Mouse (Mus musculus): ENCODE data around the gene Scaf4.
"Not testable (repeated sequence)": the region's sequence is repeated elsewhere in the genome, so short reads cannot be mapped to it uniquely, and the experiment has no call there.

The Scaf4 gene

DNA sequence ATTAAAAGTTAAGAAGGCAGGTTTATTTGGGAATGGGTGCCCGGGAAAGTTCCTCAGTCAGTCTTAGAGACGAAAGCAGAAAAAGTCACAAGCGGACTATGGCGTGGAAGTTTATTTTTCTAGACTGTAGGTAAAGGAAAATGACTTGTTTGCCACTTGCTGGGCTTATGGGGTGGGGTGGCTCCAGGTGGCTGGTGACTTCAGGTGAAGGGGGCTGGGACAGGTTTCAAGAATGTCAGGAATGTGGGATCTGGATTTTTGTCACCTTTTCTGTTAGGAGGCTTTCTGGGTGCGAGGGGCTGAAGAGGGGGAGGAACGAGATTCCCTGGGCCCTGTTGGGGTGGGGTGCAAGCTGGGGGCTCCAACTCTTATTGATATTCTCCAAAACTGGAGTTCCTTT, 7.4 kb upstream of the Scaf4 start:
- no peak for DNase-seq (ENCODE audit: low spot score in 2 of 2)

- DNase-seq (ENCODE audit: low spot score in 2 of 2): no peak
Measured at GRCm38 (mm10) chr16:90290962-90291361, 6.7 kb upstream of the Scaf4 start.

GRCm38 (mm10) chr16:90284916-90285315, 613 bp upstream of the Scaf4 start:
- peak in 1 of 2 experiments; percentile 17 for DNase-seq (ENCODE audit: low spot score in 2 of 2)

GRCm38 (mm10) chr16:90283266-90283904, 918 bp downstream of the Scaf4 start:
- peak in 1 of 2 experiments; percentile 42 for DNase-seq (ENCODE audit: low spot score in 2 of 2)

GRCm38 (mm10) chr16:90282620-90283265, 1.6 kb downstream of the Scaf4 start:
- no peak for DNase-seq (ENCODE audit: low spot score in 2 of 2)

DNA sequence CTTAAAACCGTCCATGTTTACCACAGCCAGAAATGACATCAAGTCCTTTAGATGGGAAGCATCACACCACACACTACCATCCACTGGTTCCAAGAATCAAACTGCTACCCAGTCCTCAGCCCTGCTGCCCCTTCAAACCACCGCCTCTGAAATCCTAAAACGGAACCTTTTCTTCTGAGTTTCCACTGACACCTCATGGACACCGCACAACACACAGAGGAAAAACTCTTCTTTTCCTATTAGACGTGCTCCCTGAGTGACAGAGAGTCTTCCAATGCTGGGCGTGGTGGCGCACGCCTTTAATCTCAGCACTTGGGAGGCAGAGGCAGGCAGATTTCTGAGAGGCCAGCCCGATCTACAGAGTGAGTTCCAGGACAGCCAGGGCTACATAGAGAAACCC, 2.9 kb downstream of the Scaf4 start:
- no peak for DNase-seq (ENCODE audit: low spot score in 2 of 2)

GRCm38 (mm10) chr16:90280989-90281388, 3.3 kb downstream of the Scaf4 start:
- DNase-seq (ENCODE audit: low spot score in 2 of 2): no peak

DNA sequence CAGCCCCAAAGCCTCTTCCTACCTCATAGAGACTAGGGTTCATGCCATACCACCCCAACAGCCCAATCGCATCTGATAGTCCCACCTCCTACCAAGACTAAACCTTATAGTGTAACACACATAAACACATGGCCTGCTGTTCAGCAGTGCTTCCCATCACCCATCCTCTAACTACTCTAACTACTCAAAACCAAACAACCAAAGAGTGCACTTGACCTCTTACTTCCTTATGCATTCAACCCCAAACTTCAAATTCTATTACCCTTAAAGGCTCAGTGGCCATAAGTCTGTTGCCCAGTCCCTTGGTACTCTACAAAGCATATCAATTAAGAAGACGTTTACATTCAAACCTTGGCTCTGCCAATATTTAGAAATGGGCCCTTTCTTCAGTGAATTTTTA, 3.8 kb downstream of the Scaf4 start:
- DNase-seq (ENCODE audit: low spot score in 2 of 2): no peak

DNA sequence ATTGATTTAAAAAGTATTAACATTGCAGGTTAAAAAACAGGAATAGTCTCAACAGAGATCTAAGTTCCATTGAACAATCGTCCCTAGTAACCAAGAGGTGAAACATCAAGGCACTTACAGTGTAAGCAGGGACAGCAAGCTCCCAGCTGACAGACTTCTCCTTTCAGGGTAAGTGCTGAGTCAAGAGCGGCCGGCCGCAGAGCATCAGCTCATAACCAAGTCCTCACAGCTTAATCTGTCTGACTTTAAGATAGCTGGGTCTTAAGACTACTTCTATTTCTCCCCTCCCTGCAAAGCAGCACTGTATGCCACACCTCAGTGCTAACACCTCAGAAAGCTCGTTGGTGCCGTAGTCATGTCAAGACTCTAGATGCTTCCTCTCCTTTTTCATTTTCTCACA, 5.2 kb downstream of the Scaf4 start:
- DNase-seq (ENCODE audit: low spot score in 2 of 2): no peak

- DNase-seq (ENCODE audit: low spot score in 2 of 2): no peak
Measured at GRCm38 (mm10) chr16:90275521-90275920, 8.8 kb downstream of the Scaf4 start.

- DNase-seq (ENCODE audit: low spot score in 2 of 2): no peak
Measured at GRCm38 (mm10) chr16:90266581-90266980, 17.7 kb downstream of the Scaf4 start.

- no peak for DNase-seq (ENCODE audit: low spot score in 2 of 2)
Measured at GRCm38 (mm10) chr16:90265106-90265505, 19.2 kb downstream of the Scaf4 start.

DNA sequence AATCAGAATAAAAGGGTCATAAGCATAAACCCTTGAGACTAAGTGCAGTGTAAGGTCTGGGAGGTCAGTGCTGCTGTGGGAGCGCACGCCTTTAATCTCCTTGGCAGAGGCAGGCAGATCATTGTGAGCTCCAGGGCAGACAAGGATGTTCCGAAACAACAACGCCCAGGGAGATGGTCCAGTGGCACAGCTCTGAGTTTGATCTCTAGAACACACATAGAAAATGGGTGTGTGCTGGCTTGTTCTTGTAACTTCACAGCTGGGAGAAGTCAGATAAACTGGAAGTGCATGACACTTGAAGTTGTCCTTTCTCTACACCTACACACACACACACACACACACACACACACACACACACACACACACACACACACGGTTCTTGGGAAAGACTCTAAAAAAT, 20.3 kb downstream of the Scaf4 start:
- no peak for DNase-seq (ENCODE audit: low spot score in 2 of 2)

DNA sequence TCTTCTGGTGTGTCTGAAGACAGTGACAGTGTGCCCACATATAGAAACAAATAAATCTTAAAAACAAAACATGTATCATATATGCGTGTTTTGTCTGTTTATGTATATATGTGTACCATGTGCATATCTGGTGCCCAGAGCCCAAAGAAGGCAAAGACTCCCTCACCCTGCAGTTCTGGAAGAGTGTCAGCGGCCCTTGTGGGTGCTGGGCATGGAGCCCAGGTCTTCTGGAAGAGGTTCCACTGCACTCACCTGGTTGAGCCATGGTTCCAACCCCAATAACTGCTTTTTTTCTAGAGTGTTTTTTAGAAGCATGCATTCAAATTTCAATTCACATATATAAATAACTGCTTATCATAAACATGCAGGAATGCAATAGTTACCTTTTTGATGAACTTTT, 22.5 kb downstream of the Scaf4 start:
- DNase-seq (ENCODE audit: low spot score in 2 of 2): no peak

GRCm38 (mm10) chr16:90260097-90260496, 24.2 kb downstream of the Scaf4 start:
- no peak for DNase-seq (ENCODE audit: low spot score in 2 of 2)

GRCm38 (mm10) chr16:90259623-90260022, 24.7 kb downstream of the Scaf4 start:
- no peak for DNase-seq (ENCODE audit: low spot score in 2 of 2)

DNA sequence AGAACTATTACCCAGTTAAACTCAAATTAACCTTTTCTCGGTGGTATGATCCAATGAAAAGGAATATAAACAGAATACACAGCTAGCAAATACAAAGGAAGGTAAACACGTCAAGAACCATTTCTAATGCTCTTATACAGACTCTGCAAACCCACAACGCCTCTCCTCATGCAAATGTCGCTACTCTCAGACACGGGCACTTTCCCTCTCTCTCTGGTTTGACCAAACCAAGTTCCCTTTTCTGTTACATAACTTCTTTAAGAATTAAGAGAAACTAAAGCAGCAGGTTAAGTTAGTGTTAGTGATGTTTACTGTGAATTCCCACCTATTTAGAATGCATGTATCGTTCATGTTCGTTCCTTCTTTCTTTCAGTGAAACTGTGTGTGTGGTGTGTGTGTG, 25.4 kb downstream of the Scaf4 start:
- DNase-seq (ENCODE audit: low spot score in 2 of 2): no peak

GRCm38 (mm10) chr16:90252521-90252920, 31.8 kb downstream of the Scaf4 start:
- no peak for DNase-seq (ENCODE audit: low spot score in 2 of 2)

GRCm38 (mm10) chr16:90251256-90251655, 33.0 kb downstream of the Scaf4 start:
- not testable (repeated sequence) for DNase-seq (ENCODE audit: low spot score in 2 of 2)

- DNase-seq (ENCODE audit: low spot score in 2 of 2): no peak
Measured at GRCm38 (mm10) chr16:90250099-90250498, 34.2 kb downstream of the Scaf4 start.

GRCm38 (mm10) chr16:90242426-90243304, 41.6 kb downstream of the Scaf4 start:
- no peak for DNase-seq (ENCODE audit: low spot score in 2 of 2)

DNA sequence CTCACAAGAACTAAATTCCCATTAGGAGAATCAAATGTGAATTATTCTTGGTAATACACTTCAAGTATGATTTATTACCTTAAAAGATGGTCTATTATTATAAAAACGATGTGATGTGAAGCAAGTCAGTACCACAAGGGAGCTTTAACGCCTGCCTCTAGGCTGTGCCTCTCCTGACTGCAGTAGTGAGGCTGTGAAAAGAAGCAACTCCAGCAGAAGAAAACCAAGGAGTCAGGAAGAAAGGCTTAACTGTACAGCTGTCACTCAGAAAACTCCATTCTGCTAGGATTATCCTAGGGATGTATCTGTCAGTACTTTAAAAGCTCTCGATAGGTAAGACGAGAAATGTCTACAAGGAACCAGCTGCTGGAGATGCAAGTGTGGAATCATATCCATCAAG, 42.4 kb downstream of the Scaf4 start:
- no peak for DNase-seq (ENCODE audit: low spot score in 2 of 2)

All from urinary bladder, adult 18-20 months (tissue).